Mouse (Mus musculus) embryonic fibroblast, embryonic 13.5 days (primary cell): ENCODE measurements around the gene Ccdc14. TPM values are rescaled to one million over a fixed set of nuclear protein-coding genes. Genes with fewer than 3 reads are reported as not detected.
"Not testable (repeated sequence)": the region's sequence is repeated elsewhere in the genome, so short reads cannot be mapped to it uniquely, and the experiment has no call there.

ENCODE experiments used
- H3K27ac ChIP-seq: 2 replicates; pipeline ENCODE4 v1.5.1; 2012; ENCODE audit warnings: low read length, control low read depth, inconsistent platforms; ENCODE audit not compliant: insufficient read depth
- H3K4me1 ChIP-seq: 2 replicates; pipeline ENCODE4 v1.6.1; 2011; ENCODE audit warnings: low read length; ENCODE audit not compliant: control insufficient read depth, insufficient read depth
- H3K4me3 ChIP-seq: 2 replicates; pipeline ENCODE4 v1.5.1; 2011; ENCODE audit warnings: mild to moderate bottlenecking, control low read depth, low read length; ENCODE audit not compliant: insufficient read depth
- CTCF ChIP-seq: IDR thresholded peaks from 2 replicates; pipeline ENCODE4 v1.5.1; 2011; ENCODE audit warnings: mild to moderate bottlenecking, control low read depth, low read length, moderate library complexity, borderline replicate concordance; ENCODE audit not compliant: insufficient read depth
- POLR2A ChIP-seq: IDR thresholded peaks from 2 replicates; pipeline ENCODE4 v1.6.1; 2011; ENCODE audit warnings: low read depth, mild to moderate bottlenecking, control low read depth, low read length, moderate library complexity
- polyA plus RNA-seq: library from polyadenylated mRNA; stranded (reverse); fragments of >200 nt; gene quantifications from 2 replicates; pipeline ENCODE4 v1.2.4, GENCODE M21; 2011; ENCODE audit warnings: low read depth; ENCODE audit not compliant: missing spikeins, insufficient read length

The Ccdc14 gene
- 5.5 and 5.7 TPM in 2 replicates for polyA plus RNA-seq

DNA sequence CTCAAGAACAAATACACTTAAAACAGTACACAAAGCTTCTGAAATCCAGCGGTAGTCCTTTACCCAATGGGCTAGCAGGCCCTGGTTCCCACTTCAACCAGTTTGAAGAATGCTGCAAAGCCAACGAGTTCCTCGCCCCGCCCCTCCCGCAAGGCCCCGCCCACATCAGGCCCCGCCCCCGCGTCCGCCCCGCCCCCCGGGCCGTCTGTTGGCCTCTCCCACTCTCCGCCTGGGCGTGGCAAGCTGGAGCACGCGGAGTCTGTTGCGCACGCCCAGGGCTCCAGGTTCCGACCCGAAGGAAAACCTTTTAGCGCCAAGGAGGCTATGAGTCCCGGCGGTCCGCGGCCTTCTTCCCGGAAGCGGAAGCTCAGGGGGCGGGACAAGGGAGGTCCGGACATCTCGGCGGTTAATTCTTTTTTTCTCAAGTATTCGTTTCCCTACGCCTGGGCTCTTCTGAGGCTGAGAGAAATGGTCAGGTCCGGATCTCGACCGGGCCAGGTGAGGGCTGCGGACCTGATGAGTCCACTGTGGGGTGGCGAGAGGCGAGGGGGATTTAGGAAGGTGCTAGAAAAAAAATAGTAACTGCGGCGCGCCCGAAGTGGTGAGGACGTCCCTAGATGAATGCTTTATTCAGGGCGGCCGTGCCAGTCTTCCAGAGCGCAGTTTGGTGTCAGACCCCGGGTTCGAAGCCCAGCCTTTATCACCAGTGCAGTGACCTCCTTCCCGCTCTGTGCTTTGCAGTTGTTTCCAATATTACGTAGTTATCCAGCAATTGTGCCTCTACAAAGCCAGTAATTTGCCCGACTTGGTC lies at the start of gene Ccdc14:
TSS of gene Ccdc14 (plus strand) at position 283 of the 811 bp plus-strand sequence.
- no peaks in the 10 kb centered on the region for H3K4me1 ChIP-seq
- H3K27ac ChIP-seq: peak within 1 kb of the TSS; percentile 67
- TF ChIP-seq CTCF (no peak), POLR2A (peak; percentile 50; the same call in 1 of the 2 replicates)
- H3K4me3 ChIP-seq: peak within 1 kb of the TSS; percentile 83

GRCm38 (mm10) chr16:34643511-34644259 lies 46.7 kb upstream of the Ccdc14 start:
- no peak overlapping the region for H3K4me3 ChIP-seq
- H3K27ac ChIP-seq: peak overlapping the region; percentile 74
- TF ChIP-seq CTCF (no peak), POLR2A (no peak)
- H3K4me1 ChIP-seq: peaks cover 8% of the 10 kb centered on the region; the same call in 1 of the 2 replicates

GRCm38 (mm10) chr16:34649621-34650020 lies 40.8 kb upstream of the Ccdc14 start, which contains the start of gene Ropn1:
Gene Ropn1, plus strand, starts transcription at chr16:34649921.
- TF ChIP-seq POLR2A (no peak), CTCF (no peak)
- Histone ChIP-seq H3K27ac (no peak within 1 kb of the TSS), H3K4me1 (peaks cover under 1% of the 10 kb centered on the region; the same call in 1 of the 2 replicates), H3K4me3 (no peak within 1 kb of the TSS)

DNA sequence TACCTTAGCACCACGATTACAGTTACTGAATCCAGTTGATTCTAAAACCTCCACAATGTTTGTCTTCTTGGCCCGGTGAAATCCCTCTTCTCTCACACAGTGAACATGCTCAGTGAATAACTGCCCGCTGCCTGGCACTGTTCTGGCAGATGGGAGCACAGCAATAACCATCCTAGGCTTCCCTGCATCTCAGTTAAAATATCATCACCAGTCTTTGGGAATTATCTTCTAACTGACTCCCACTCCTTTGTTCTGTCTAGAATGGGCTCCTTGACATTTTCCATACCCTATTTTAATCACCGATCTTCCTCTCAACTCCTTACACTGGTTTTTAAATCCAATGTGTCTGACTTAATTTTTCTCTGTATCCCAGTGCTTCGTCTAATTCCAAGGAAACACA lies 37.4 kb upstream of the Ccdc14 start:
- TF ChIP-seq POLR2A (no peak), CTCF (no peak)
- Histone ChIP-seq H3K4me3 (no peak overlapping the region), H3K4me1 (peaks cover 2% of the 10 kb centered on the region; the same call in 1 of the 2 replicates), H3K27ac (no peak overlapping the region)

- not testable (repeated sequence) for H3K4me1 ChIP-seq, H3K27ac ChIP-seq
- H3K4me3 ChIP-seq: peak overlapping the region; percentile 30
These were observed 32.9 kb upstream of the Ccdc14 start for GRCm38 (mm10) chr16:34657566-34657965.

DNA sequence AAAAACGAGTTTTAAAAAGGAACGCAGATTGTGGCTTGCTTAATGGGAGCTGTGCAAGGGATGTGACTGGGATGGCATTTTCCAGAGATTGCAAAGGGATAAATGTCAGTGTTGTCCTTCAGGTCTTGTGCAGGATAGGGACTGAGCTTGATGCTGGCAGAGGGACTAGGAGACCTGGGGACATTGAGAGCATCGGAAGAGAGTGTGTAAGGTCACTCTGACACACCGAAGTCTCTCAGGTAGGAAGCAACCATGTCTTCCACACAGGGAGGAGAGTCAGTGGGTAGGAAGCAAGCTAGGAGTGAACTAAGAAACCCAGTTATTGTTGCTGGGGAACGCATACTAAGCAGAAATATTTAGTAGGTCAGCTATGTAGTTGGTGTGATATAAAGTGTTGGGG lies 32.4 kb upstream of the Ccdc14 start:
- TF ChIP-seq POLR2A: no peak
- TF ChIP-seq CTCF: no peak
- H3K4me1 ChIP-seq: peaks cover 3% of the 10 kb centered on the region; the same call in 1 of the 2 replicates
- no peak overlapping the region for H3K4me3 ChIP-seq
- no peak overlapping the region for H3K27ac ChIP-seq

GRCm38 (mm10) chr16:34658388-34658787 lies 32.0 kb upstream of the Ccdc14 start:
- H3K4me3 ChIP-seq: no peak overlapping the region
- H3K4me1 ChIP-seq: peaks cover 3% of the 10 kb centered on the region; the same call in 1 of the 2 replicates
- no peak overlapping the region for H3K27ac ChIP-seq
- TF ChIP-seq CTCF: no peak
- TF ChIP-seq POLR2A: no peak

DNA sequence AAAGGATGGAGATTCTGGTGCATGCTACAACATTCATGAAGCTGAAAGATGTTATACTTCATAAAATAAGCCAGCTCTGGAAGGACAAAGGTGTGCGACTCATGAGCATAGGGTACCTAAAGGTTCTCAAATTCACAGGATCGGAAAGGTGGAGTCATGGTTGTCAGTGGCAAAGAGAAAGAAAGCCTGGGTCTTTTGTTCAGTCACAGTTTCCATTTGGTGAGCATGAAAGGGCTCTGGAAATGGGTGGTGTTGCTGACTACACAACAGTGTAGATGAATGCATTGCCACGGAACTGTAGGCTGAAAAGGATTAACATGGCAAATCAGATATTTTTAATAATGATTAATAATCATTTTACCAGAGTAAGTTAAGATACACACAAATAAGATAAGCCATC lies 25.9 kb upstream of the Ccdc14 start:
- no peak overlapping the region for H3K27ac ChIP-seq
- TF ChIP-seq POLR2A: no peak
- TF ChIP-seq CTCF: no peak
- no peak overlapping the region for H3K4me3 ChIP-seq
- H3K4me1 ChIP-seq: no peaks in the 10 kb centered on the region

DNA sequence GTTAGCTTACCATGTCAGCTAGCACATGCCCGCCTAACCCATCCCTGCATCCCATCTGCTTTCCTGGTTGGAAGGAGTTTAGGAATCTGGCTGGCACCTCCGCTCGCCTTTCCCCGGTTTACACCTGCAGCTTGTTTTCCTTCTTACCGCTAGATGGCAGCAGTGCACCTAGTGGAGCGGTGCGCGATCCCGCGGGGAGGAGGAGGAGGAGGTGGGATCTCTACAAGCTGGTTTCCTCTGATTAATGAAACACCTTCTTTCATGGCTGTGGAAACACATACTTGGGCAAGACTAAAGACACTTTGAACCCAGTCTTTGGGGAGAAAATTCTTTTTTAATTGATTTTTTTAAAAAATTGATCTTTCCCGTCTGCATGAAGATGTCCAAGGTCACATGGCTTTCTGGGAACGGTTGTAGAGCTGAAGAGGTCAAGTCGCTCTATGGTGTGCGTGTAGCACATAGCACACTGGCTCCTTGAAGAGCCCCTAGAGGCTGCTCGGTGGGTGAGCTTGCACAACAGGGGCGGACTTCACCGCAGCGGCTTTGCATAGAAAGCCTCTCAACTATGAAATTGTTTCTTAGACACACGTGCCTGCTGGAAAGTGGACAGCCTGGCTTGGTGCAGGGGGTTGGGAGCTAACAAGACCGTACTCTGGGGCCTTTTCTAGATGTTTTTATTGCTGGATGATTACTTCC lies 23.2 kb upstream of the Ccdc14 start:
- Histone ChIP-seq H3K4me1 (no peaks in the 10 kb centered on the region), H3K27ac (no peak overlapping the region), H3K4me3 (no peak overlapping the region)
- no peak for TF ChIP-seq POLR2A
- TF ChIP-seq CTCF: peak; percentile 96
